Mouse (Mus musculus): Measurements from ENCODE around the gene Prss32.

- TF ChIP-seq POLR2A (IDR thresholded peaks at IDR 0.05; ENCODE audit: extremely low read depth, insufficient read depth, low read length) = no peak
- no peak for TF ChIP-seq CTCF (IDR thresholded peaks at IDR 0.05; ENCODE audit: extremely low read depth, insufficient read depth, low read length)
Observed at GRCm38 (mm10) chr17:23797316-23797715, 46.3 kb upstream of the Prss32 start.

Data from cortical plate, adult 2 months (tissue).